Mouse (Mus musculus) heart, postnatal 14 days (tissue): ENCODE measurements around the gene Gm49336. TPM values are rescaled to one million over a fixed set of nuclear protein-coding genes. Genes with fewer than 3 reads are reported as not detected.

Experiments
- DNase-seq, 2 experiments: peaks; one replicate each; pipeline ENCODE4 v3.0.0; 2021 to 2022
- intact Hi-C: fragments of 180-260 bp; cut with DNase I; formaldehyde crosslinking; loops from one replicate; pipeline ENCODE4 v1.15.1; 2025
- microRNA-seq, 2 experiments: library from miRNA; unstranded; fragments of <30 nt; microRNA quantifications; one replicate each; pipeline ENCODE4 v1.2.0; 2021 to 2022
- total RNA-seq, 2 experiments: library from RNA; stranded (reverse); gene quantifications; 2 replicates each; pipeline ENCODE4 v1.2.3; 2021

The Gm49336 gene
- total RNA-seq, 2 experiments from 2014 or later: 34.6 to 34.9 TPM

- DNase-seq: no peak
- intact Hi-C loops: no loop called here
Measured at GRCm38 (mm10) chr14:60172286-60173055, 78.8 kb downstream of the Gm49336 start.

GRCm38 (mm10) chr14:60170845-60171610, 80.3 kb downstream of the Gm49336 start:
- intact Hi-C loops: no loop called here
- DNase-seq: no peak

GRCm38 (mm10) chr14:60163367-60163766, 87.9 kb downstream of the Gm49336 start:
- DNase-seq: no peak
- intact Hi-C loops: no loop called here

Small RNA genes within 50 kb of the gene (microRNA-seq; reads per million reads assigned to microRNA genes)
- 0 reads per million in 2 experiments for gene Mir719

Other genes with a start within 250 kb of the Gm49336 start
- 1 to 10 TPM; 4.2 to 5.6 TPM for gene Atp8a2, start 54.3 kb downstream of the Gm49336 start, total RNA-seq
- gene Nupl1, start 76 bp downstream of the Gm49336 start, total RNA-seq: under 1 TPM in 1 of 2 experiments, not detected in 1; 0.10 TPM
- gene Mtmr6, start 13.7 kb upstream of the Gm49336 start, total RNA-seq: 10 to 100 TPM; 30.1 to 33.3 TPM
- gene Amer2, start 121.8 kb upstream of the Gm49336 start, total RNA-seq: not detected